Comparison of ENCODE assay signal across 11 mouse cellular contexts in the genomic region with DNA sequence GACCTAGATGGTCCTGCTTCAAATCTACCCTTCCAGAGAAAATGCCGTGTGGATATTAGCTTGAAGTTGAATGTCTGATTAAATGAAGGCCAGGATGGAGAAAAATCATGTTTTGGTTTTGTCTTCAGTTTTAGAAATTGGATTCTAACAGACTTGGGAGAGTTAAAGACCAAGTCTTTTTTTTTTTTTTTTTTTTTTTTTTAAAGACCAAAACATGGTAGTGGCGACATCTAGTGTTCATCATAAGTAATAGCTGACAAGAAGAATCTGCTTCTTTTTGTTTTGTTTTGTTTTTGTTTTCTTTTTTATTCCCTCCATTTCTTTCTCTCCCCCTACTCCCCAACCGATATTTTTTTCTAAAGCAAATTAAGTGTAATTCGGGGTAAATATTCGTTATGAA. TPM values are rescaled to one million over a fixed set of nuclear protein-coding genes. Genes with fewer than 3 reads are reported as not detected.
DNase-seq lines count a peak whose midpoint lies in the region; TF ChIP-seq lines count a peak whose summit lies in the region.
"Had no signal": no experiment of that assay in that cellular context is flagged by ENCODE, and none has a peak within 500 bp of the region (broad histone marks: within the 10 kb centered on the region; RNA-seq: fewer than 3 reads in every experiment).

No protein-coding gene starts in this region.

- no peaks in the 10 kb centered on the region for H3K36me3 ChIP-seq in liver, adult 2 months (ENCODE audit: control insufficient read depth, insufficient read depth, low read length)
- H3K36me3 ChIP-seq: forebrain, embryonic 10.5 days had no signal

- H3K4me1 ChIP-seq in liver, adult 2 months (ENCODE audit: control insufficient read depth, insufficient read depth, low read length): no peaks in the 10 kb centered on the region
- H3K4me1 ChIP-seq: forebrain, embryonic 10.5 days had no signal

- TF ChIP-seq CTCF in liver, adult 2 months (IDR thresholded peaks at IDR 0.05; ENCODE audit: low read depth, low read length): peak; percentile 54

- peak; percentile 12 for DNase-seq in cerebellum, adult 9-10 months
- DNase-seq in cerebellum, adult 8-10 months: no peak
- peak; percentile 21 for DNase-seq in liver, adult 2 months (ENCODE audit: extremely low read depth, low read depth, low spot score)
- DNase-seq in liver: no peak
- peak; percentile 60 for DNase-seq in NIH3T3 (ENCODE audit: low read depth)
- DNase-seq in naive thymus-derived CD4-positive, alpha-beta T cell, adult 2 months (ENCODE audit: low read depth): peak; percentile 64
- no peak for DNase-seq in kidney, postnatal 4 days
- no peak for DNase-seq in left cerebral cortex, postnatal 4 days
- DNase-seq: adrenal gland, adult 8-10 months; lung, postnatal 14 days had no signal

- WGBS in liver, adult 2 months: 13% methylated on average over 5 of the region's 5 CpGs

- H3K9ac ChIP-seq in liver, adult 2 months (ENCODE audit: low read depth, low read length): no peak overlapping the region

- no peaks in the 10 kb centered on the region for H3K27me3 ChIP-seq in liver, adult 2 months (ENCODE audit: control insufficient read depth, insufficient read depth, low read length)

- intact Hi-C loops in left cerebral cortex, postnatal 4 days (cut with DNase I): no loop called here

- no peak for TF ChIP-seq POLR2A in liver, adult 2 months (IDR thresholded peaks at IDR 0.05; ENCODE audit: extremely low read depth, insufficient read depth, low read length)

- no peak overlapping the region for H3K4me3 ChIP-seq in liver, adult 2 months (ENCODE audit: insufficient read depth, low read depth, low read length)
- H3K4me3 ChIP-seq: forebrain, embryonic 10.5 days had no signal

- no peak overlapping the region for H3K27ac ChIP-seq in liver, adult 2 months (replicated peaks; ENCODE audit: insufficient read depth, low read depth, low read length)
- H3K27ac ChIP-seq: forebrain, embryonic 10.5 days had no signal

- no peaks in the 10 kb centered on the region for H3K79me2 ChIP-seq in liver, adult 2 months (ENCODE audit: control insufficient read depth, insufficient read depth, low read length)

RNA-seq across cellular contexts. Expression of a gene that starts 11.2 kb away (rescaled TPM):
- total RNA-seq in liver, adult 2 months (2014; rRNA removed): 0.92 and 4.1 TPM in 2 replicates
- 2.3 and 3.8 TPM in 2 replicates for polyA plus RNA-seq in liver, adult 2 months (2012; rRNA removed)
- total RNA-seq in left cerebral cortex, postnatal 4 days (2021): 1 to 10 TPM; 1.6 to 2.8 TPM

Comparison
In these comparisons a context has a peak if more than half of its experiments do, and no peak if none do; other contexts are left out.
1. DNase-seq: peak in cerebellum, adult 9-10 months (single experiment), liver, adult 2 months (single experiment), NIH3T3 (single experiment) and naive thymus-derived CD4-positive, alpha-beta T cell, adult 2 months (single experiment); none in cerebellum, adult 8-10 months (single experiment), liver (single experiment), kidney, postnatal 4 days (0 of 2) and left cerebral cortex, postnatal 4 days (single experiment).